Comparison of ENCODE assay signal across 15 mouse cellular contexts in the genomic region with DNA sequence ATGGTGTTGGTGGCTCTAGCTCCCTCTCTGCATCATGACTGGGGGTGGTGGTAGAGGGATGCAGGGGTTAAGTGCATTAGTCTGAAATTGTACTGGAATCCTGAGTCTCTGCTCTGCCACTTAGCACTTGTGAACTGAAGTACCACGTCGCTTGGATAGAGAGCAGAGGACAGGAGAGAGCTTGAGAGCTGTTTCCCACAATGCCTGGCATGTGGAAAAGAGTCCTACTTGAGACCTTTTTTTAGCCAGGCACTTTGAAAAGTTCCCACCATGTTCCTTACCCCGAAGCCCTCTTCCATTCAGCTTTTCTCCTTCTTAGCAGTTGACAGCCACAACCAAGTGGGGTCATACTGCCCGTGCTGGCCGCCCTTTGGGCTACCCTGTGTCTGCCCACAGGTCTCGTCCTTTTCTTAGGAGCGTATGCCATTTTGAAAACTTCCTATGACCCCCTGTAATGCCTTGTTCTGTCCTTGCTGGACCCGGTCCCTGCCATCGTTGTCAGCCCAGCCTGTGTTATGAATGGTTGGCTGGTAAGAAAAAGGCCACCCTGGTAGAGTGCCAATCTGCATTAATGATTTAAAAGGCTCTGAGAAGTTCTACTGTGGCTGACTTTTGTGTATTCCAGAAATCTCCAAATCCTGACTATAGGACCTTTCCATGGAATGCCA. TPM values are rescaled to one million over a fixed set of nuclear protein-coding genes. Genes with fewer than 3 reads are reported as not detected.
DNase-seq lines count a peak whose midpoint lies in the region; ATAC-seq and TF ChIP-seq lines count a peak whose summit lies in the region.
"Had no signal": no experiment of that assay in that cellular context is flagged by ENCODE, and none has a peak within 500 bp of the region (broad histone marks: within the 10 kb centered on the region; RNA-seq: fewer than 3 reads in every experiment).

No protein-coding gene starts in this region.

- H3K27me3 ChIP-seq in heart, embryonic 12.5 days (replicated peaks): no peaks in the 10 kb centered on the region
- H3K27me3 ChIP-seq in kidney, embryonic 14.5 days (ENCODE audit: control insufficient read depth, insufficient read depth, low read length): no peaks in the 10 kb centered on the region

- H3K4me3 ChIP-seq in heart, embryonic 12.5 days: no peak overlapping the region
- no peak overlapping the region for H3K4me3 ChIP-seq in kidney, embryonic 14.5 days (ENCODE audit: low read length)
- H3K4me3 ChIP-seq: liver, embryonic 12.5 days; megakaryocyte, embryonic 14.5 days had no signal

- no peak for DNase-seq in heart, adult 18-20 months
- peak; percentile 66 for DNase-seq in kidney, adult 11 months
- DNase-seq in brain, embryonic 14.5 days (ENCODE audit: low read depth): peak; percentile 70
- DNase-seq in kidney, adult 8-10 months: peak; percentile 71 to 76
- DNase-seq in T-cell, adult 2 months (ENCODE audit: low spot score): no peak
- DNase-seq: cerebellum, adult 18-20 months; right cerebral cortex, adult 18-20 months; spleen, adult 18-20 months; thymus, postnatal 25 days had no signal

- H3K9me3 ChIP-seq in heart, embryonic 12.5 days (replicated peaks): no peaks in the 10 kb centered on the region
- H3K9me3 ChIP-seq in kidney, embryonic 14.5 days (ENCODE audit: control insufficient read depth, low read length): no peaks in the 10 kb centered on the region
- H3K9me3 ChIP-seq: liver, embryonic 12.5 days; megakaryocyte, embryonic 14.5 days had no signal

- peak overlapping the region; percentile 17; the same call in 1 of the 2 replicates for H3K4me2 ChIP-seq in heart, embryonic 12.5 days
- H3K4me2 ChIP-seq in kidney, embryonic 14.5 days (replicated peaks; ENCODE audit: low read depth, low read length): no peak overlapping the region
- H3K4me2 ChIP-seq: liver, embryonic 12.5 days had no signal

- peak overlapping the region; percentile 90 for H3K27ac ChIP-seq in heart, embryonic 12.5 days (ENCODE audit: poor library complexity, severe bottlenecking)
- no peak overlapping the region for H3K27ac ChIP-seq in kidney, embryonic 14.5 days (ENCODE audit: low read depth, low read length)
- H3K27ac ChIP-seq: kidney, postnatal 0 days; liver, embryonic 12.5 days had no signal

- 49% methylated on average over 9 of the region's 9 CpGs for WGBS in heart, embryonic 12.5 days
- 82% methylated on average over 9 of the region's 9 CpGs for WGBS in kidney, embryonic 14.5 days

- ATAC-seq in heart, embryonic 12.5 days (ENCODE audit: insufficient number of reproducible peaks, low FRiP score): no peak
- ATAC-seq in kidney, embryonic 14.5 days (ENCODE audit: low FRiP score, low TSS enrichment): no peak
- ATAC-seq: activated CD4-positive, CD25-positive, alpha-beta regulatory T cell, adult 4 months; liver, embryonic 12.5 days had no signal

- no peak for TF ChIP-seq CTCF in brain, embryonic 14.5 days (IDR thresholded peaks at IDR 0.05; ENCODE audit: borderline replicate concordance, extremely low read depth, insufficient read depth, insufficient read length)

- 0 out of 2 replicates have a peak, but pooled peaks cover 3% of the 10 kb centered on the region for H3K36me3 ChIP-seq in heart, embryonic 12.5 days
- no peaks in the 10 kb centered on the region for H3K36me3 ChIP-seq in kidney, embryonic 14.5 days (ENCODE audit: control insufficient read depth, insufficient read depth, low read length)
- H3K36me3 ChIP-seq: liver, embryonic 12.5 days had no signal

- H3K9ac ChIP-seq in heart, embryonic 12.5 days: no peak overlapping the region
- no peak overlapping the region for H3K9ac ChIP-seq in kidney, embryonic 14.5 days (ENCODE audit: low read depth, low read length)
- H3K9ac ChIP-seq: liver, embryonic 12.5 days had no signal

- H3K4me1 ChIP-seq in heart, embryonic 12.5 days (replicated peaks): peaks cover 100% of the 10 kb centered on the region
- peaks cover 18% of the 10 kb centered on the region; the same call in 1 of the 2 replicates for H3K4me1 ChIP-seq in kidney, embryonic 14.5 days (ENCODE audit: control insufficient read depth, insufficient read depth, low read length)

- TF ChIP-seq POLR2A in brain, embryonic 14.5 days (IDR thresholded peaks at IDR 0.05; ENCODE audit: borderline replicate concordance, extremely low read depth, insufficient read depth, insufficient read length, poor library complexity, severe bottlenecking): no peak

RNA-seq across cellular contexts. Expression of a gene that starts 34.8 kb away (rescaled TPM):
- polyA plus RNA-seq in heart, embryonic 12.5 days (2016; fragmentation: Nextera tagmentation; extraction: Ambion mirVana): 55.6 and 62.5 TPM in 2 replicates
- total RNA-seq in heart, adult 18-20 months (2021): 10 to 100 TPM; 42.4 to 44.1 TPM
- polyA plus RNA-seq in kidney, embryonic 14.5 days (2014; fragmentation: Nextera tagmentation; extraction: Ambion mirVana): 36.0 and 42.4 TPM in 2 replicates
- 118 and 126 TPM in 2 replicates for polyA plus RNA-seq in brain, embryonic 14.5 days (2012; rRNA removed)

Comparison
In these comparisons a context has a peak if more than half of its experiments do, and no peak if none do; other contexts are left out.
1. DNase-seq: peak in kidney, adult 11 months (single experiment), brain, embryonic 14.5 days (single experiment) and kidney, adult 8-10 months (2 of 2); none in heart, adult 18-20 months (0 of 2) and T-cell, adult 2 months (single experiment).